Mouse (Mus musculus): Measurements from ENCODE around the gene Dennd5a. TPM values are rescaled to one million over a fixed set of nuclear protein-coding genes. Genes with fewer than 3 reads are reported as not detected.

Dennd5a gene
- total and polyA plus RNA-seq, 3 experiments = 33.1 to 78.8 (median 64.4) TPM

GRCm38 (mm10) chr7:109900921-109901320, 59.3 kb downstream of the Dennd5a start:
- no peak overlapping the region for H3K27ac ChIP-seq (ENCODE audit: control insufficient read depth, low read depth, low read length)
- peaks cover 0 to 14% of the 10 kb centered on the region in 2 experiments; a peak in 2 of 4 replicates for H3K36me3 ChIP-seq (ENCODE audit: control insufficient read depth in 1 of 2, insufficient read depth in 2 of 2, low read length in 2 of 2)

GRCm38 (mm10) chr7:109898911-109899310, 61.4 kb downstream of the Dennd5a start:
- no peak for TF ChIP-seq ZMIZ1 (IDR thresholded peaks at IDR 0.05; ENCODE audit: low read depth, low read length)
- no peak for TF ChIP-seq HCFC1 (IDR thresholded peaks at IDR 0.05; ENCODE audit: low read depth, low read length)
- no peak for TF ChIP-seq TCF12 (IDR thresholded peaks at IDR 0.05; ENCODE audit: low read depth, low read length)
- no peak for TF ChIP-seq TBP (IDR thresholded peaks at IDR 0.05; ENCODE audit: low read depth, low read length)
- TF ChIP-seq MEF2A (IDR thresholded peaks at IDR 0.05; ENCODE audit: extremely low read depth, insufficient replicate concordance, low read depth, low read length, poor library complexity, severe bottlenecking) = no peak
- no peak for TF ChIP-seq ZNF384 (IDR thresholded peaks at IDR 0.05; ENCODE audit: low read depth, low read length)
- no peak for TF ChIP-seq POLR2AphosphoS2 (IDR thresholded peaks at IDR 0.05; ENCODE audit: low read length)
- no peak for TF ChIP-seq SMC3 (IDR thresholded peaks at IDR 0.05; ENCODE audit: low read depth, low read length)
- TF ChIP-seq EP300 (IDR thresholded peaks at IDR 0.05; ENCODE audit: low read depth in 1 of 2, low read length in 2 of 2) = no peak
- TF ChIP-seq ETS1 (IDR thresholded peaks at IDR 0.05; ENCODE audit: low read depth, low read length) = no peak
- TF ChIP-seq ELF1 (IDR thresholded peaks at IDR 0.05; ENCODE audit: low read depth, low read length) = no peak
- no peak for TF ChIP-seq E2F4 (IDR thresholded peaks at IDR 0.05; ENCODE audit: borderline replicate concordance, low read depth, low read length)
- H3K36me3 ChIP-seq (ENCODE audit: control insufficient read depth in 1 of 2, insufficient read depth in 2 of 2, low read length in 2 of 2) = peaks cover 0 to 13% of the 10 kb centered on the region in 2 experiments; a peak in 2 of 4 replicates
- H3K4me1 ChIP-seq (ENCODE audit: control insufficient read depth in 1 of 2, insufficient read depth in 2 of 2, low read length in 2 of 2) = no peaks in the 10 kb centered on the region
- no peak overlapping the region for H3K9ac ChIP-seq (ENCODE audit: control insufficient read depth, low read depth, low read length, poor library complexity, severe bottlenecking)
- no peaks in the 10 kb centered on the region for H3K27me3 ChIP-seq (ENCODE audit: control insufficient read depth in 1 of 2, insufficient read depth in 2 of 2, low read length in 2 of 2)
- H3K27ac ChIP-seq (ENCODE audit: control insufficient read depth, low read depth, low read length) = no peak overlapping the region
- no peak overlapping the region for H3K4me3 ChIP-seq (ENCODE audit: control insufficient read depth in 1 of 2, insufficient read depth in 1 of 2, low read depth in 2 of 2, low read length in 2 of 2)
- DNase-seq (ENCODE audit: low read depth, low spot score) = no peak
- no peaks in the 10 kb centered on the region for H3K79me2 ChIP-seq (ENCODE audit: control insufficient read depth, insufficient read depth, low read length, poor library complexity)
- H3K9me3 ChIP-seq (replicated peaks; ENCODE audit: insufficient read depth, low read length) = no peaks in the 10 kb centered on the region

More at GRCm38 (mm10) chr7:109900921-109901320, 59.3 kb downstream of the Dennd5a start:
- Histone ChIP-seq H3K4me3 (ENCODE audit: control insufficient read depth in 1 of 2, insufficient read depth in 1 of 2, low read depth in 2 of 2, low read length in 2 of 2) (no peak overlapping the region), H3K4me1 (ENCODE audit: control insufficient read depth in 1 of 2, insufficient read depth in 2 of 2, low read length in 2 of 2) (no peaks in the 10 kb centered on the region), H3K79me2 (ENCODE audit: control insufficient read depth, insufficient read depth, low read length, poor library complexity) (no peaks in the 10 kb centered on the region), H3K9ac (ENCODE audit: control insufficient read depth, low read depth, low read length, poor library complexity, severe bottlenecking) (no peak overlapping the region), H3K27me3 (ENCODE audit: control insufficient read depth in 1 of 2, insufficient read depth in 2 of 2, low read length in 2 of 2) (no peaks in the 10 kb centered on the region), H3K9me3 (replicated peaks; ENCODE audit: insufficient read depth, low read length) (no peaks in the 10 kb centered on the region)
- TF ChIP-seq POLR2AphosphoS2 (IDR thresholded peaks at IDR 0.05; ENCODE audit: low read length) (no peak), MYB (IDR thresholded peaks at IDR 0.05; ENCODE audit: low read depth, low read length) (no peak), CHD1 (IDR thresholded peaks at IDR 0.05; ENCODE audit: low read depth, low read length) (no peak), SMC3 (IDR thresholded peaks at IDR 0.05; ENCODE audit: low read depth, low read length) (no peak), USF2 (IDR thresholded peaks at IDR 0.05; ENCODE audit: borderline replicate concordance in 1 of 2, insufficient read depth in 1 of 2, low read depth in 1 of 2, low read length in 2 of 2) (no peak), GABPA (IDR thresholded peaks at IDR 0.05; ENCODE audit: low read depth, low read length) (no peak), MYC (IDR thresholded peaks at IDR 0.05; ENCODE audit: low read depth, low read length) (no peak)
- no peak for DNase-seq (ENCODE audit: low read depth, low spot score)
